Mouse (Mus musculus) CH12.LX (cell line): ENCODE data around the gene Kif26b. TPM values are rescaled to one million over a fixed set of nuclear protein-coding genes. Genes with fewer than 3 reads are reported as not detected.

Experiments used
- DNase-seq: peaks from one replicate; pipeline ENCODE4 v3.0.0-alpha.2; 2013; ENCODE audit errors: extremely low read depth
- H3K27ac ChIP-seq: 2 replicates; pipeline ENCODE4 v1.5.1; 2012; ENCODE audit warnings: low read depth, mild to moderate bottlenecking, control low read depth, moderate library complexity; ENCODE audit not compliant: insufficient read depth
- H3K27me3 ChIP-seq: replicated peaks from 2 replicates; pipeline ENCODE3; 2012; ENCODE audit warnings: inconsistent platforms
- H3K36me3 ChIP-seq, 2 experiments: replicated peaks in 1 of 2; 2 replicates each; pipeline versions ENCODE3 to v1.6.1; 2012; ENCODE audit warnings: inconsistent platforms in 1 of 2, low read length in 1 of 2, mild to moderate bottlenecking in 1 of 2, mixed read lengths in 1 of 2, moderate library complexity in 1 of 2; ENCODE audit not compliant: control insufficient read depth in 1 of 2, insufficient read depth in 1 of 2
- H3K4me1 ChIP-seq, 2 experiments: 2 replicates each; pipeline ENCODE4 v1.6.1; 2012; ENCODE audit warnings: inconsistent platforms in 1 of 2, moderate library complexity in 1 of 2; ENCODE audit not compliant: insufficient read depth in 2 of 2, control insufficient read depth in 1 of 2
- H3K4me2 ChIP-seq: 2 replicates; pipeline ENCODE4 v1.6.1; 2012; ENCODE audit warnings: low read depth, mild to moderate bottlenecking, control low read depth; ENCODE audit not compliant: poor library complexity, insufficient read depth, severe bottlenecking
- H3K4me3 ChIP-seq, 3 experiments: fragments of 150-350 bp in 1 of 3; sonication (generic) in 1 of 3; replicated peaks in 1 of 3; 2 replicates each; pipeline versions ENCODE3 to v1.5.1; 2011 to 2012; ENCODE audit warnings: low read depth in 2 of 3, low read length in 2 of 3, mild to moderate bottlenecking in 2 of 3, moderate library complexity in 2 of 3, control low read depth in 1 of 3, improper control_type of control experiment in 1 of 3, inconsistent platforms in 1 of 3, mixed read lengths in 1 of 3; ENCODE audit not compliant: poor library complexity in 1 of 3
- H3K79me2 ChIP-seq: replicated peaks from 2 replicates; pipeline ENCODE4 v1.6.1; 2012; ENCODE audit warnings: mild to moderate bottlenecking, moderate library complexity; ENCODE audit not compliant: control insufficient read depth, poor library complexity, insufficient read depth, severe bottlenecking; ENCODE audit errors: extremely low read depth
- H3K9ac ChIP-seq: 2 replicates; pipeline ENCODE4 v1.6.1; 2012; ENCODE audit warnings: low read depth, mild to moderate bottlenecking, control low read depth, moderate library complexity; ENCODE audit not compliant: insufficient read depth
- H3K9me3 ChIP-seq: replicated peaks from 2 replicates; pipeline ENCODE3; 2012; ENCODE audit warnings: low read length, inconsistent platforms, mixed read lengths
- BHLHE40 ChIP-seq: IDR thresholded peaks from 2 replicates; pipeline ENCODE4 v1.6.1; 2011; ENCODE audit warnings: mild to moderate bottlenecking, low read depth, low read length, improper control_type of control experiment
- CHD1 ChIP-seq: IDR thresholded peaks from 2 replicates; pipeline ENCODE4 v1.6.1; 2012; ENCODE audit warnings: low read depth, low read length, improper control_type of control experiment, inconsistent platforms
- CHD2 ChIP-seq: IDR thresholded peaks from 2 replicates; pipeline ENCODE4 v1.6.1; 2011; ENCODE audit warnings: low read length, improper control_type of control experiment
- CTCF ChIP-seq, 2 experiments: IDR thresholded peaks in 1 of 2; conservative IDR thresholded peaks in 1 of 2; 2 replicates each; pipeline ENCODE4 v1.5.1; 2011 to 2012; ENCODE audit warnings: low read depth in 2 of 2, low read length in 2 of 2, improper control_type of control experiment in 1 of 2, inconsistent platforms in 1 of 2, mild to moderate bottlenecking in 1 of 2, moderate library complexity in 1 of 2
- ELF1 ChIP-seq: IDR thresholded peaks from 2 replicates; pipeline ENCODE4 v1.6.1; 2014; ENCODE audit warnings: low read depth, mild to moderate bottlenecking, inconsistent platforms, low read length, improper control_type of control experiment
- EP300 ChIP-seq: IDR thresholded peaks from 2 replicates; pipeline ENCODE4 v1.6.1; 2011; ENCODE audit warnings: low read length, improper control_type of control experiment
- ETS1 ChIP-seq: conservative IDR thresholded peaks from 2 replicates; pipeline ENCODE4 v1.6.1; 2012; ENCODE audit warnings: low read depth, mild to moderate bottlenecking, inconsistent platforms, low read length, improper control_type of control experiment, moderate library complexity
- GABPA ChIP-seq: IDR thresholded peaks from 2 replicates; pipeline ENCODE4 v1.6.1; 2012; ENCODE audit warnings: low read depth, low read length, improper control_type of control experiment, inconsistent platforms; ENCODE audit not compliant: insufficient replicate concordance
- IRF4 ChIP-seq: IDR thresholded peaks from 2 replicates; pipeline ENCODE4 v1.6.1; 2014; ENCODE audit warnings: low read depth, mild to moderate bottlenecking, inconsistent platforms, low read length, improper control_type of control experiment
- JUN ChIP-seq: IDR thresholded peaks from 2 replicates; pipeline ENCODE4 v1.6.1; 2011; ENCODE audit warnings: low read depth, mild to moderate bottlenecking, low read length, improper control_type of control experiment, moderate library complexity; ENCODE audit not compliant: insufficient read depth
- JUND ChIP-seq: conservative IDR thresholded peaks from 2 replicates; pipeline ENCODE4 v1.6.1; 2011; ENCODE audit warnings: low read depth, low read length, improper control_type of control experiment
- MAFK ChIP-seq: IDR thresholded peaks from 2 replicates; pipeline ENCODE4 v1.6.1; 2011; ENCODE audit warnings: low read length, improper control_type of control experiment; ENCODE audit not compliant: insufficient replicate concordance
- MAX ChIP-seq: IDR thresholded peaks from 2 replicates; pipeline ENCODE4 v1.6.1; 2011; ENCODE audit warnings: low read length, improper control_type of control experiment
- MEF2A ChIP-seq: IDR thresholded peaks from 2 replicates; pipeline ENCODE4 v1.6.1; 2014; ENCODE audit warnings: low read depth, mild to moderate bottlenecking, inconsistent platforms, low read length, improper control_type of control experiment, borderline replicate concordance
- MXI1 ChIP-seq: IDR thresholded peaks from 2 replicates; pipeline ENCODE4 v1.6.1; 2011; ENCODE audit warnings: mild to moderate bottlenecking, low read depth, low read length, improper control_type of control experiment
- NELFE ChIP-seq: IDR thresholded peaks from 2 replicates; pipeline ENCODE4 v1.6.1; 2011; ENCODE audit warnings: low read depth, low read length, improper control_type of control experiment
- PAX5 ChIP-seq: IDR thresholded peaks from 2 replicates; pipeline ENCODE4 v1.6.1; 2012; ENCODE audit warnings: low read length, inconsistent platforms, mixed read lengths
- POLR2A ChIP-seq: IDR thresholded peaks from 2 replicates; pipeline ENCODE4 v1.6.1; 2011; ENCODE audit warnings: low read depth, mild to moderate bottlenecking, improper control_type of control experiment, low read length
- POLR2AphosphoS2 ChIP-seq: IDR thresholded peaks from 2 replicates; pipeline ENCODE4 v1.6.1; 2011; ENCODE audit warnings: low read depth, low read length, improper control_type of control experiment
- RAD21 ChIP-seq: IDR thresholded peaks from 2 replicates; pipeline ENCODE4 v1.6.1; 2011; ENCODE audit warnings: low read depth, mild to moderate bottlenecking, low read length, improper control_type of control experiment, moderate library complexity
- RCOR1 ChIP-seq: conservative IDR thresholded peaks from 2 replicates; pipeline ENCODE4 v1.6.1; 2012; ENCODE audit warnings: low read depth, mild to moderate bottlenecking, inconsistent platforms, low read length, improper control_type of control experiment
- SMC3 ChIP-seq: IDR thresholded peaks from 2 replicates; pipeline ENCODE4 v1.6.1; 2011; ENCODE audit warnings: low read depth, low read length, improper control_type of control experiment
- TBP ChIP-seq: conservative IDR thresholded peaks from 2 replicates; pipeline ENCODE4 v1.6.1; 2011; ENCODE audit warnings: low read depth, low read length, improper control_type of control experiment
- USF2 ChIP-seq: conservative IDR thresholded peaks from 2 replicates; pipeline ENCODE4 v1.6.1; 2011; ENCODE audit warnings: low read depth, low read length, improper control_type of control experiment
- ZC3H11A ChIP-seq: IDR thresholded peaks from 2 replicates; pipeline ENCODE4 v1.6.1; 2012; ENCODE audit warnings: low read depth, mild to moderate bottlenecking, inconsistent platforms, low read length, improper control_type of control experiment
- ZKSCAN1 ChIP-seq: IDR thresholded peaks from 2 replicates; pipeline ENCODE4 v1.6.1; 2012; ENCODE audit warnings: low read depth, inconsistent platforms, low read length, improper control_type of control experiment, borderline replicate concordance
- dilution Hi-C: fragments of 300-500 bp; cut with MboI; formaldehyde crosslinking; loops from 2 replicates; pipeline ENCODE4 v1.14.3; 2020; ENCODE audit warnings: low sequenced_read_pairs; ENCODE audit not compliant: extremely low pct_unique_long_range_greater_than_20kb, extremely low pct_ligation_motif_present
- in situ Hi-C: fragments of 300-500 bp; cut with MboI; formaldehyde crosslinking; loops from 3 replicates; pipeline ENCODE4 v1.14.3; 2019; ENCODE audit warnings: low sequenced_read_pairs, low pct_ligation_motif_present, low pct_unique_long_range_greater_than_20kb, mixed read lengths
- polyA plus RNA-seq: library from polyadenylated mRNA; unstranded; fragments of >175 nt; gene quantifications from 2 replicates; pipeline ENCODE4 v1.2.1, GENCODE M21; 2012; ENCODE audit warnings: low read depth; ENCODE audit not compliant: insufficient read length
- total RNA-seq, 2 experiments: library from RNA; depleted of rRNA; stranded (reverse); fragments of 300-350 nt in 1 of 2; fragments of >200 nt in 1 of 2; gene quantifications; 2 replicates each; pipeline ENCODE4 v1.2.3; 2012 to 2014

Kif26b gene
- total and polyA plus RNA-seq, 3 experiments, result 0.09 TPM; not detected in 2

GRCm38 (mm10) chr1:178655525-178655924 lies 126.6 kb downstream of the Kif26b start:
- no peak for DNase-seq
- no peak overlapping the region for H3K27ac ChIP-seq
- no peak overlapping the region for H3K4me2 ChIP-seq
- H3K27me3 ChIP-seq, result no peaks in the 10 kb centered on the region
- no peak for TF ChIP-seq BHLHE40
- TF ChIP-seq CTCF (conservative IDR thresholded peaks at IDR 0.05 in 1 of 2, IDR thresholded peaks at IDR 0.05 in 1 of 2; ENCODE audit: low read depth in 2 of 2, low read length in 2 of 2), result no peak
- TF ChIP-seq GABPA, result no peak
- no peak for TF ChIP-seq USF2
- no peak for TF ChIP-seq TBP
- no peak for TF ChIP-seq POLR2AphosphoS2
- no peak for TF ChIP-seq MAX
- TF ChIP-seq RAD21, result no peak
- TF ChIP-seq NELFE, result no peak
- dilution Hi-C loops (no loop called here), in situ Hi-C loops (no loop called here)
- no peaks in the 10 kb centered on the region for H3K9me3 ChIP-seq
- no peaks in the 10 kb centered on the region for H3K36me3 ChIP-seq
- no peaks in the 10 kb centered on the region for H3K79me2 ChIP-seq
- no peak overlapping the region for H3K4me3 ChIP-seq
- no peak overlapping the region for H3K9ac ChIP-seq
- H3K4me1 ChIP-seq, result 0 out of 4 replicates have a peak, but pooled peaks cover 0 to 2% of the 10 kb centered on the region in 2 experiments

GRCm38 (mm10) chr1:178661035-178661434 lies 132.1 kb downstream of the Kif26b start:
- in situ Hi-C loops (no loop called here), dilution Hi-C loops (no loop called here)
- no peak for DNase-seq
- Histone ChIP-seq H3K4me1 (peaks cover under 1 to 12% of the 10 kb centered on the region in 2 experiments; a peak in 2 of 4 replicates), H3K4me2 (no peak overlapping the region), H3K79me2 (no peaks in the 10 kb centered on the region), H3K9me3 (no peaks in the 10 kb centered on the region), H3K27me3 (no peaks in the 10 kb centered on the region), H3K4me3 (no peak overlapping the region)
- TF ChIP-seq ZKSCAN1 (no peak), ELF1 (no peak), JUND (no peak), MXI1 (no peak), CHD2 (no peak), MAX (no peak), IRF4 (no peak), RAD21 (no peak), JUN (no peak), MAFK (no peak)
- TF ChIP-seq, all 38 proteins: peak for 0
- H3K27ac ChIP-seq, result no peak overlapping the region
- H3K36me3 ChIP-seq, result no peaks in the 10 kb centered on the region
- no peak overlapping the region for H3K9ac ChIP-seq

DNA sequence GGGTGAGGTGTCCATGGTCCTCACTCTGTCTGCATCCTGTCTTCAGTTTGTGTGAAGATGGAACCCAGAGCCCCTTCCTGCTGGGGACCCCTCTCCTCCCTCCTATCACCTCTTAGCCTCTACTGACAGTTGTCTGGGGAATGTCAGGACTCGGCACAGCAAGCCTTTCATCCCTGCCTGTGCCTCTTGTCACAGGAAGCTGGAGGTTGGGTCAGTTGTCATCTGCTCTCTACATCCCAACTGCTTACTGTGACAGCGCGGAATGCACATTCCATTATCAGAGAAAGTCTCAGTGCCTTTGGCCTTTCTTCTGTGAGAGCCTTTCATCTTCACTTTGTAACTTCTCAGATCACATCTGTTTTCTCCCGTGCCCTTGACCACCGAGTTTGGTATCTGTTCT lies 132.6 kb downstream of the Kif26b start:
- dilution Hi-C loops, result no loop called here
- H3K36me3 ChIP-seq, result no peaks in the 10 kb centered on the region
- no peak overlapping the region for H3K9ac ChIP-seq
- peaks cover 0 to 12% of the 10 kb centered on the region in 2 experiments; a peak in 2 of 4 replicates for H3K4me1 ChIP-seq
- no peaks in the 10 kb centered on the region for H3K9me3 ChIP-seq
- no peak overlapping the region for H3K4me2 ChIP-seq
- in situ Hi-C loops, result no loop called here
- DNase-seq, result no peak
- no peak overlapping the region for H3K4me3 ChIP-seq
- H3K27me3 ChIP-seq, result no peaks in the 10 kb centered on the region
- no peaks in the 10 kb centered on the region for H3K79me2 ChIP-seq
- H3K27ac ChIP-seq, result no peak overlapping the region
- TF ChIP-seq TBP (no peak), MAX (no peak), CHD1 (no peak), EP300 (no peak), ETS1 (no peak), CTCF (conservative IDR thresholded peaks at IDR 0.05 in 1 of 2, IDR thresholded peaks at IDR 0.05 in 1 of 2; ENCODE audit: low read depth in 2 of 2, low read length in 2 of 2) (no peak), MEF2A (no peak), JUN (no peak), ZC3H11A (no peak), SMC3 (no peak), CHD2 (no peak), PAX5 (no peak), IRF4 (no peak), MAFK (no peak), RCOR1 (no peak), GABPA (no peak), POLR2A (no peak), ELF1 (no peak), POLR2AphosphoS2 (no peak)
